Mouse (Mus musculus): ENCODE results near the gene Dnaja3. TPM values are rescaled to one million over a fixed set of nuclear protein-coding genes. Genes with fewer than 3 reads are reported as not detected.

Gene Dnaja3
- polyA plus RNA-seq, 1 experiment from 2014 or later = 87.8 TPM

- DNase-seq (ENCODE audit: low spot score) = no peak
- H3K9ac ChIP-seq (ENCODE audit: low read depth, low read length) = peak overlapping the region; percentile 6; the same call in 1 of the 2 replicates
Observed at GRCm38 (mm10) chr16:4643670-4644419, 4.1 kb downstream of the Dnaja3 start.

GRCm38 (mm10) chr16:4645867-4646266, 6.1 kb downstream of the Dnaja3 start:
- no peaks in the 10 kb centered on the region for H3K27me3 ChIP-seq (ENCODE audit: insufficient read depth, low read length)
- H3K4me1 ChIP-seq (replicated peaks; ENCODE audit: insufficient read depth, low read length) = peaks cover 63% of the 10 kb centered on the region
- H3K36me3 ChIP-seq (ENCODE audit: insufficient read depth, low read length) = peaks cover 32% of the 10 kb centered on the region
- no peak for ATAC-seq (replicated peaks; ENCODE audit: low FRiP score, low read depth)
- H3K9me3 ChIP-seq (replicated peaks; ENCODE audit: low read length) = no peaks in the 10 kb centered on the region
- H3K9ac ChIP-seq (ENCODE audit: low read depth, low read length) = no peak overlapping the region
- no peak overlapping the region for H3K4me2 ChIP-seq (ENCODE audit: low read length)
- no peak overlapping the region for H3K27ac ChIP-seq
- 76% methylated on average over 4 of the region's 4 CpGs for WGBS
- TF ChIP-seq CTCF (IDR thresholded peaks at IDR 0.05; ENCODE audit: low read depth) = no peak
- no peak for DNase-seq (ENCODE audit: low spot score)
- H3K4me3 ChIP-seq (replicated peaks; ENCODE audit: low read depth, low read length) = no peak overlapping the region

More at GRCm38 (mm10) chr16:4643670-4644419, 4.1 kb downstream of the Dnaja3 start:
- ATAC-seq (replicated peaks; ENCODE audit: low FRiP score, low read depth) = no peak
- peaks cover 13% of the 10 kb centered on the region; the same call in 1 of the 2 replicates for H3K36me3 ChIP-seq (ENCODE audit: insufficient read depth, low read length)
- peak overlapping the region; percentile 88; the same call in 1 of the 2 replicates for H3K27ac ChIP-seq
- no peaks in the 10 kb centered on the region for H3K9me3 ChIP-seq (replicated peaks; ENCODE audit: low read length)
- no peak overlapping the region for H3K4me3 ChIP-seq (replicated peaks; ENCODE audit: low read depth, low read length)
- no peak for TF ChIP-seq CTCF (IDR thresholded peaks at IDR 0.05; ENCODE audit: low read depth)
- H3K4me2 ChIP-seq (ENCODE audit: low read length) = peak overlapping the region; percentile 72; the same call in 1 of the 2 replicates
- peaks cover 60% of the 10 kb centered on the region for H3K4me1 ChIP-seq (replicated peaks; ENCODE audit: insufficient read depth, low read length)
- H3K27me3 ChIP-seq (ENCODE audit: insufficient read depth, low read length) = no peaks in the 10 kb centered on the region
- WGBS = 39% methylated on average over 11 of the region's 11 CpGs

GRCm38 (mm10) chr16:4646831-4647230, 7.0 kb downstream of the Dnaja3 start:
- Histone ChIP-seq H3K9me3 (replicated peaks; ENCODE audit: low read length) (no peaks in the 10 kb centered on the region), H3K4me2 (ENCODE audit: low read length) (no peak overlapping the region), H3K27me3 (ENCODE audit: insufficient read depth, low read length) (no peaks in the 10 kb centered on the region), H3K4me1 (replicated peaks; ENCODE audit: insufficient read depth, low read length) (peaks cover 57% of the 10 kb centered on the region), H3K27ac (peak overlapping the region; percentile 4; the same call in 1 of the 2 replicates), H3K4me3 (replicated peaks; ENCODE audit: low read depth, low read length) (no peak overlapping the region), H3K9ac (ENCODE audit: low read depth, low read length) (no peak overlapping the region), H3K36me3 (ENCODE audit: insufficient read depth, low read length) (peaks cover 41% of the 10 kb centered on the region)
- TF ChIP-seq CTCF (IDR thresholded peaks at IDR 0.05; ENCODE audit: low read depth) = no peak
- no peak for DNase-seq (ENCODE audit: low spot score)
- WGBS = 64% methylated on average over 4 of the region's 4 CpGs
- ATAC-seq (replicated peaks; ENCODE audit: low FRiP score, low read depth) = no peak

- DNase-seq (ENCODE audit: low spot score) (peak; percentile 71), ATAC-seq (replicated peaks; ENCODE audit: low FRiP score, low read depth) (no peak)
- Histone ChIP-seq H3K27me3 (ENCODE audit: insufficient read depth, low read length) (no peaks in the 10 kb centered on the region), H3K4me3 (replicated peaks; ENCODE audit: low read depth, low read length) (no peak overlapping the region), H3K27ac (0 out of 2 replicates have a peak overlapping the region, but pooled peaks have one; percentile 4), H3K9ac (ENCODE audit: low read depth, low read length) (no peak overlapping the region), H3K9me3 (replicated peaks; ENCODE audit: low read length) (no peaks in the 10 kb centered on the region), H3K4me2 (ENCODE audit: low read length) (no peak overlapping the region), H3K4me1 (replicated peaks; ENCODE audit: insufficient read depth, low read length) (peaks cover 52% of the 10 kb centered on the region), H3K36me3 (ENCODE audit: insufficient read depth, low read length) (peaks cover 49% of the 10 kb centered on the region)
- WGBS = 46% methylated on average over 13 of the region's 13 CpGs
- TF ChIP-seq CTCF (IDR thresholded peaks at IDR 0.05; ENCODE audit: low read depth) = no peak
Observed at GRCm38 (mm10) chr16:4647651-4648141, 7.9 kb downstream of the Dnaja3 start.

GRCm38 (mm10) chr16:4648416-4649023, 8.7 kb downstream of the Dnaja3 start:
- H3K9me3 ChIP-seq (replicated peaks; ENCODE audit: low read length) = no peaks in the 10 kb centered on the region
- H3K27ac ChIP-seq = no peak overlapping the region
- no peak for TF ChIP-seq CTCF (IDR thresholded peaks at IDR 0.05; ENCODE audit: low read depth)
- H3K27me3 ChIP-seq (ENCODE audit: insufficient read depth, low read length) = no peaks in the 10 kb centered on the region
- H3K4me2 ChIP-seq (ENCODE audit: low read length) = no peak overlapping the region
- H3K36me3 ChIP-seq (ENCODE audit: insufficient read depth, low read length) = peaks cover 51% of the 10 kb centered on the region
- H3K9ac ChIP-seq (ENCODE audit: low read depth, low read length) = no peak overlapping the region
- H3K4me1 ChIP-seq (replicated peaks; ENCODE audit: insufficient read depth, low read length) = peaks cover 44% of the 10 kb centered on the region
- WGBS = 70% methylated on average over 28 of the region's 28 CpGs
- no peak for ATAC-seq (replicated peaks; ENCODE audit: low FRiP score, low read depth)
- no peak overlapping the region for H3K4me3 ChIP-seq (replicated peaks; ENCODE audit: low read depth, low read length)
- DNase-seq (ENCODE audit: low spot score) = no peak

- no peak for DNase-seq (ENCODE audit: low spot score)
- Histone ChIP-seq H3K9ac (ENCODE audit: low read depth, low read length) (no peak overlapping the region), H3K27ac (no peak overlapping the region), H3K4me3 (replicated peaks; ENCODE audit: low read depth, low read length) (no peak overlapping the region), H3K4me2 (ENCODE audit: low read length) (no peak overlapping the region), H3K36me3 (ENCODE audit: insufficient read depth, low read length) (peaks cover 51% of the 10 kb centered on the region), H3K4me1 (replicated peaks; ENCODE audit: insufficient read depth, low read length) (peaks cover 37% of the 10 kb centered on the region), H3K9me3 (replicated peaks; ENCODE audit: low read length) (no peaks in the 10 kb centered on the region), H3K27me3 (ENCODE audit: insufficient read depth, low read length) (no peaks in the 10 kb centered on the region)
- no peak for TF ChIP-seq CTCF (IDR thresholded peaks at IDR 0.05; ENCODE audit: low read depth)
- whole genome bisulfite sequencing = 87% methylated on average over 5 of the region's 5 CpGs
- ATAC-seq (replicated peaks; ENCODE audit: low FRiP score, low read depth) = no peak
Observed at GRCm38 (mm10) chr16:4649211-4649610, 9.4 kb downstream of the Dnaja3 start.
